Mouse (Mus musculus) urinary bladder, postnatal 25 days (tissue): ENCODE measurements around the gene Smarcd2.
"Not testable (repeated sequence)": the region's sequence is repeated elsewhere in the genome, so short reads cannot be mapped to it uniquely, and the experiment has no call there.

Experiments used
- DNase-seq: peaks from one replicate; pipeline ENCODE4 v3.0.0; 2022; ENCODE audit warnings: low spot score

The Smarcd2 gene

GRCm38 (mm10) chr11:106233978-106234377 is 38.8 kb downstream of the Smarcd2 start:
- DNase-seq: not testable (repeated sequence)

- DNase-seq: no peak
These were observed 52.2 kb downstream of the Smarcd2 start for GRCm38 (mm10) chr11:106220603-106221002.

- peak; percentile 78 for DNase-seq
These were observed 55.9 kb downstream of the Smarcd2 start, which contains the start of gene Ddx42 for GRCm38 (mm10) chr11:106216730-106217490. Gene Ddx42 (plus strand): TSS chr11:106216926.

GRCm38 (mm10) chr11:106215927-106216729 is 56.6 kb downstream of the Smarcd2 start, which contains the start of gene Ccdc47:
Gene Ccdc47 (minus strand): TSS chr11:106216344.
- peak; percentile 77 for DNase-seq

GRCm38 (mm10) chr11:106215450-106215859 is 57.3 kb downstream of the Smarcd2 start:
- DNase-seq: no peak

- no peak for DNase-seq
These were observed 57.9 kb downstream of the Smarcd2 start for GRCm38 (mm10) chr11:106214856-106215255.
